Mouse (Mus musculus) urinary bladder, postnatal 10 days (tissue): ENCODE data around the gene Entpd6.

Experiments
- DNase-seq: peaks from one replicate; pipeline ENCODE4 v3.0.0; 2022; ENCODE audit warnings: low spot score

Gene Entpd6

GRCm38 (mm10) chr2:150748854-150749253 lies at the start of gene Entpd6:
Entpd6 (plus strand) TSS chr2:150749042.
- peak; percentile 80 for DNase-seq

GRCm38 (mm10) chr2:150712167-150712674 lies 36.6 kb upstream of the Entpd6 start:
- no peak for DNase-seq

- DNase-seq = no peak
Observed at GRCm38 (mm10) chr2:150735756-150736576, 12.9 kb upstream of the Entpd6 start.

- DNase-seq = no peak
Observed at GRCm38 (mm10) chr2:150737881-150738280, 11.0 kb upstream of the Entpd6 start.

- DNase-seq = no peak
Observed at GRCm38 (mm10) chr2:150740145-150740841, 8.5 kb upstream of the Entpd6 start.

- no peak for DNase-seq
Observed at GRCm38 (mm10) chr2:150741405-150741804, 7.4 kb upstream of the Entpd6 start.

- no peak for DNase-seq
Observed at GRCm38 (mm10) chr2:150745016-150745415, 3.8 kb upstream of the Entpd6 start.

- DNase-seq = no peak
Observed at GRCm38 (mm10) chr2:150749283-150749682, 441 bp downstream of the Entpd6 start.

- no peak for DNase-seq
Observed at GRCm38 (mm10) chr2:150750129-150750979, 1.5 kb downstream of the Entpd6 start.

- no peak for DNase-seq
Observed at GRCm38 (mm10) chr2:150755016-150755415, 6.2 kb downstream of the Entpd6 start.

- DNase-seq = no peak
Observed at GRCm38 (mm10) chr2:150761476-150761875, 12.6 kb downstream of the Entpd6 start.

GRCm38 (mm10) chr2:150765619-150766018 lies 16.8 kb downstream of the Entpd6 start:
- DNase-seq = no peak

- no peak for DNase-seq
Observed at GRCm38 (mm10) chr2:150766083-150766862, 17.4 kb downstream of the Entpd6 start.

- DNase-seq = no peak
Observed at GRCm38 (mm10) chr2:150768678-150769077, 19.8 kb downstream of the Entpd6 start.

- peak; percentile 58 for DNase-seq
Observed at GRCm38 (mm10) chr2:150770747-150771146, 21.9 kb downstream of the Entpd6 start.

- DNase-seq = no peak
Observed at GRCm38 (mm10) chr2:150771169-150771568, 22.3 kb downstream of the Entpd6 start.

- no peak for DNase-seq
Observed at GRCm38 (mm10) chr2:150771996-150772395, 23.2 kb downstream of the Entpd6 start.

GRCm38 (mm10) chr2:150772466-150773119 lies 23.8 kb downstream of the Entpd6 start:
- DNase-seq = no peak

GRCm38 (mm10) chr2:150782801-150783200 lies 34.0 kb downstream of the Entpd6 start:
- DNase-seq = no peak

- peak; percentile 54 for DNase-seq
Observed at GRCm38 (mm10) chr2:150786251-150787180, 37.7 kb downstream of the Entpd6 start, which contains the start of gene Pygb. Pygb (plus strand) TSS chr2:150786735.
